Mouse (Mus musculus) left cerebral cortex, adult 8-10 months (tissue): Measurements from ENCODE around the gene Ctnnal1. TPM values are rescaled to one million over a fixed set of nuclear protein-coding genes. Genes with fewer than 3 reads are reported as not detected.

Experiments used
- DNase-seq, 2 experiments: peaks; one replicate each; pipeline ENCODE4 v3.0.0; 2022; ENCODE audit warnings: low spot score in 2 of 2
- microRNA-seq, 2 experiments: library from miRNA; unstranded; fragments of <30 nt; microRNA quantifications; one replicate each; pipeline ENCODE4 v1.2.0; 2022
- total RNA-seq, 4 experiments: library from RNA; stranded (reverse); gene quantifications; 2 replicates each; pipeline ENCODE4 v1.2.4; 2022

Gene Ctnnal1
- total RNA-seq, 4 experiments from 2014 or later: 16.8 to 23.7 (median 21.4) TPM

DNA sequence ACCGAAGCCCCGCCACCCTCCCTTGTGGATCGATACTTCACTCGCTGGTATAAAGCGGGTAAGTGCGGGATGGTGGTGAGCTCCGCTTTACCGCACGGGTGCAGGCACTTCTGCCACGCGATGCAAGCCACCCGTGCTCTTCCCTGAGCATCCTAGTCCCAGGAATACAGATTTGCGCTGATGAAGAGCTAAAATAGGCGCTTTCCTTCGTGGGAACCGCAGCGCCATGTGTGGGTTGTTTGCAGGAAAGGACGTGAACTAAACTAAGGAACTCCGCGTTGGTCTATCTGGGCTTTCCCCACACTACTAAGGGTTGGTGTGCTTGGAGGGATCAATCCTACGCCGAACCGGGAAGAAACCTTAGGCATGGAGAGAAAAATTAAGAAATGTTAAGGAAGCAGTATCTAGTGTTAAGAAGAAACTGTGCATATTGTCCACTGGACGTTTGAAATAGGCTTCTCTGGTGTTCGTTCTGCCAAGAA lies 62.3 kb downstream of the Ctnnal1 start:
- DNase-seq: no peak

DNA sequence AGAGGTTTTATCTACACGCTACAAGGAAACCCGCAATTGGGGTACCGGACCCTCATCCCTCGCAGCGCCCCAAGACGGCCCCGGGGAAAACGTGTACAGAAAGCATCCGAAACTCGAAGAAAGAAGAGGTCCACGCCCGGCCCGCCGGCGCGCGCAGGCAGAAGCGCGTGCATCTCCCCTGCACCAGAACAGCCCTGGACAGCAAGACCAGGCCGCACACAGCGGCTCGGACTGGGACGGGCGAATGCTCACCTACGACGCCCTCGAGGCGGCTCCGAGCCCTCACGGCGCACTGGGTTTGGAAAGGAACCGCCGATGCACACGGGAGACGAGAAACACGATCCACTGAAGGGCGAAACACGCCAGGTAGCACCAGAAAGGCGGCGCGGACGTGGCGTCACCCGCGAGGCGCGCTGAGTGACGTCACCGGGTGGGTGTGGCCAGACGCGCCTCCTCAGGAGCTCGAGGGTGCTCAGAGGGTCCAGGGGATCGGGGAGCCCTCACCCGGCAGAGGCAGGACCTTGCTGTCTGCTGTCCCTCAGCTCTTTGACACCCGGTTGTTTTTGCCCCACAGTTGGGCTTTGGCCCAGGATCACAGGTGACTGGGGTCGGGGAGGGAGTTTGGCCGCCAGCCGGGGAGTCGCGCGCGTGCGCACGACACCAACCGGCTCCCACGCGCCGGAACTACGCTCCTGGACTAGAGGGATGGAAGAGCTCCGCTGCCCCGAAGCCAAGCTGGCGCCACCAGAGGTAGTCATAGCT lies 62.9 kb downstream of the Ctnnal1 start, which contains the start of the genes Elp1 and Fam206a:
Elp1 (minus strand) TSS at position 425 of the 762 bp plus-strand sequence.
Fam206a (plus strand) TSS at position 439 of the 762 bp plus-strand sequence.
- DNase-seq: peak; percentile 91 to 99

- no peak for DNase-seq
Measured at GRCm38 (mm10) chr4:56791373-56791772, 73.6 kb downstream of the Ctnnal1 start.

DNA sequence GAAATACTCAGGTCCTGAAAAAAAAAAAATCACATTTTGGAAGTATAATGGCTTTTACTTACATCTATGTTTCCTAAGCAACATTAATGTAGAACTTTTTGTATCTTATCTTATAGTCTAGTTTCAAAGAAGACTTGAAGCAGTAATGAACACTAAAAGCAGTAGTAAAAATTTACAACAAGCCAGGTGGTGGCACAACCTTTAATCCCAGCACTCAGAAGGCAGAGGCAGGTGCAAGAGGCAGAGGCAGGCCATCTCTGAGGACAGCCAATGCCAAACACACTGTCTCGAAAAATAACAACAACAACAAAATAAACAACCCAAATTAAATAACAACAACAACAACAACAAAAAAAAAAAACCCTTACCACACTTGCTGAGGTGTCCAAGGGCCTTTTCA lies 93.9 kb downstream of the Ctnnal1 start:
- no peak for DNase-seq

GRCm38 (mm10) chr4:56768913-56769312 lies 96.1 kb downstream of the Ctnnal1 start:
- no peak for DNase-seq

GRCm38 (mm10) chr4:56767861-56768284 lies 97.1 kb downstream of the Ctnnal1 start:
- no peak for DNase-seq

Small RNAs within 50 kb of the gene (microRNA-seq; reads per million reads assigned to microRNA genes)
- gene Mir32: 18.3 to 20.4 reads per million in 2 experiments

Other genes with a start within 250 kb of the Ctnnal1 start
- not detected for gene Gm26657, start 125.1 kb downstream of the Ctnnal1 start, total RNA-seq
- under 1 TPM in 2 of 4 experiments, not detected in 2; 0.30 to 0.68 TPM for gene Actl7b, start 123.7 kb downstream of the Ctnnal1 start, total RNA-seq
- not detected for gene Actl7a, start 121.8 kb downstream of the Ctnnal1 start, total RNA-seq
- 10 to 100 TPM; 62.8 to 82.3 (median 70.2) TPM for gene Elp1, start 62.9 kb downstream of the Ctnnal1 start, total RNA-seq
- gene Fam206a, start 62.8 kb downstream of the Ctnnal1 start, total RNA-seq: 10 to 100 TPM; 15.1 to 18.0 (median 17.0) TPM
- 10 to 100 TPM; 41.6 to 49.3 (median 45.9) TPM for gene Tmem245, start 82.2 kb upstream of the Ctnnal1 start, total RNA-seq
- gene Frrs1l, start 125.2 kb upstream of the Ctnnal1 start, total RNA-seq: 100 to 1,000 TPM; 181 to 223 (median 197) TPM